Mouse (Mus musculus): ENCODE data around the gene Ints6. TPM values are rescaled to one million over a fixed set of nuclear protein-coding genes. Genes with fewer than 3 reads are reported as not detected.

The Ints6 gene
- 2.2 and 3.2 TPM in 2 replicates for polyA plus RNA-seq (2012; rRNA removed)

- peak; percentile 94 for DNase-seq (ENCODE audit: low read depth, low spot score)
These were observed at the start of gene Ints6 for GRCm38 (mm10) chr14:62761036-62761881. Ints6 (minus strand) TSS chr14:62761169.

GRCm38 (mm10) chr14:62808661-62809523, 47.9 kb upstream of the Ints6 start:
- WGBS: 59% methylated on average over 7 of the region's 7 CpGs
- no peak for DNase-seq (ENCODE audit: low read depth, low spot score)

More at GRCm38 (mm10) chr14:62761036-62761881, at the start of gene Ints6:
- WGBS: under 1% methylated on average over 71 of the region's 72 CpGs

- DNase-seq (ENCODE audit: low read depth, low spot score): no peak
- WGBS: 33% methylated on average over 3 of the region's 3 CpGs
These were observed 46.0 kb upstream of the Ints6 start for GRCm38 (mm10) chr14:62806921-62807320.

DNA sequence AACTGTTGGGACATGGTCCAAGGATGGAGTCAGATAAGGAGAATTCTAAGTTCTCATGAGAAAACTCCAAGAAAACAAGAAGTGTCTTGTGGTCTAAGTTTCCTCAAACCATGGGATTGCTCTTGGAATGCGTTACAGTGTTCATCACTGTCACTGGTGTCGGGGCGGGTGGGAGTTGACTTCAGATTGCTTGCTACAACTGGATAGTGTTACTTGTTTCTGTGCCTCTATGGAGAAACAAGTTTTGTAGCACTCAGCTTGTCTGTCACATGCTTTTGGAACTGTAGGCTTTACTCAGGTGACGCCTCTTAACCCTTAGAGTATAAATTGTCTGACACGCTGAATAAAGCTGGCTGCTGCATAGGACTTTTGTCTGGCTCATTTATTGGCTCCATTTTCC, 42.2 kb upstream of the Ints6 start:
- WGBS: 81% methylated on average over 5 of the region's 5 CpGs
- no peak for DNase-seq (ENCODE audit: low read depth, low spot score)

DNA sequence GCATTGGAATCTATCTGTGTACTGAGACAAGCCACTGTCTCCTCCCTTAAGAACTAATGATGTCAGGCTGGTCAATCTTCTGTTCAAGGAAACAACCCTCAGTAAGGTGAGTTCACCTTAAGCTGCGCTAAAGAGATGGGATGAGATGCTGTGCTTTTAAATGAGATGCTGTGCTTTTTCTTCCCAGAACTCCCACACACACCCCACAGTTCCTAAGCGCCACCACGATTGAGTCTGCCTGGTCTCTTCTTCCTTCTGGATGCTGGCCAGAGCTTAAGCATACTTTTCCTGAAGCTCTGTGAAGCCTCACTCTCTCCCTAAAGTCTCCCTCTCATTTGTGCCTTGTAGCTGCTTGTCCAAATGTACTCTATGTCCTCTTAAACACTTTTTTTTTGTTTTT, 39.8 kb upstream of the Ints6 start:
- DNase-seq (ENCODE audit: low read depth, low spot score): no peak
- WGBS: 54% methylated on average over 3 of the region's 3 CpGs

- WGBS: 6% methylated on average over 4 of the region's 4 CpGs
- DNase-seq (ENCODE audit: low read depth, low spot score): no peak
These were observed 37.7 kb upstream of the Ints6 start for GRCm38 (mm10) chr14:62798608-62799101.

DNA sequence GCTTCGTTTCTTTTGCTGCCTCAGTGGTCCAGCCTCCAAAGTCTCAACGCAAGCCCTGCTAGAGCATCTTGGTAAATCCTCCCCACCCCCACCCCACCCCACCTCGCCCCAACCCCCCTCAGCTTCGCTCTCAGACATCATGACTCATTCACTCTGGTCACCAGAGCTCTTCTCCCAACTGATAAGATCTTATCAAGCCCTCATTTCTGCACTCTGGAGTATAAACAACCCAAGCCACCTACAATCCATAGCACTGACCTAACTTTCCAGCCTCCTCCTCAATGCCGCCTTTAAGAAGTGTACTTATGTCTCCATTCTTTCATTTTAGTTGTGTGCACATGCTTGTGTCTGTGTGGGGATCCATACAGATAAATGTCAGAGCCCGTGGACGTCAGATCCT, 34.8 kb upstream of the Ints6 start:
- WGBS: 65% methylated on average over 7 of the region's 7 CpGs

GRCm38 (mm10) chr14:62789282-62789681, 28.3 kb upstream of the Ints6 start:
- WGBS: 62% methylated on average over 4 of the region's 4 CpGs
- no peak for DNase-seq (ENCODE audit: low read depth, low spot score)

More for the DNA sequence above, 34.8 kb upstream of the Ints6 start:
- no peak for DNase-seq (ENCODE audit: low read depth, low spot score)

GRCm38 (mm10) chr14:62782981-62783380, 22.0 kb upstream of the Ints6 start:
- DNase-seq (ENCODE audit: low read depth, low spot score): no peak
- 47% methylated on average over 5 of the region's 5 CpGs for WGBS

DNA sequence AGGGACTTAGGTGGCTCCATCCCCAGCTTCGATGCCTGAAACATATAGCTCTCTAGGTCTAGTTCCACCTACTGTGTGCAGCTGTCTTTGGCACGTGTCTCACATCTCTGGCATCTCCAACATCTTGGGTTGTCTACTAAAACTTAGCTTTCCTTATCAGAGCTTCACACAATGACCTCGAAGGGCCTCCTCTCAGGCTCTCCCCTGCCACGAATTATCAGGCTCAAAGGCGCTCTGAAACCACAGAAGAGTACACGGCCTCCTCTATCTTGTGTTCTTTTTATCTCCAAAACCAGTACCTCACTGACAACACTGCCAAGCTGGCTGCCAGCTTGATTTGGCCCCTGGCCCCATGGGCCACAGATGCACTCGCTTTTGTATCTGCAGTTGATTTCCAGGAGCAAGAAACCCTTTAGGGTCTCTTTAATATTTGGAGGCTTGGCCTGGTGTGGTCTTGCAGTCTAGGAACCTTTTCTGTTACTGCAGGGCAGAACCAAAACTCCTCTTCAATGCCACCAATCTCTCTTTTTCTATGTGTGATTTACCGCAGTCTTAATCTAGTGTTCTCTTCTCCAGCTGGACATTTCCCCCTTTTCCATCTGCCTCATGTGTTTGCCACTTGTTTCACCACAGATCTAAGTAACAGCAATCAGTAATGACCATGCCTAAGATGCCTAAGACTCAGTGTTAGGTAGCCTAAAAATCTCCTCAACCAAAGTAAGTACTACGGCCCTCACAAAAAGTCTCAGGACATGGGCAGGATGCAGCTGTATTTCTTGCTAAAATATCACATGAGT, 19.7 kb upstream of the Ints6 start:
- no peak for DNase-seq (ENCODE audit: low read depth, low spot score)
- 88% methylated on average over 9 of the region's 9 CpGs for WGBS

GRCm38 (mm10) chr14:62778095-62778494, 17.1 kb upstream of the Ints6 start:
- WGBS: 91% methylated on average over 9 of the region's 9 CpGs
- DNase-seq (ENCODE audit: low read depth, low spot score): no peak

- WGBS: 31% methylated on average over 3 of the region's 3 CpGs
- DNase-seq (ENCODE audit: low read depth, low spot score): no peak
These were observed 14.1 kb upstream of the Ints6 start for GRCm38 (mm10) chr14:62775034-62775433.

DNA sequence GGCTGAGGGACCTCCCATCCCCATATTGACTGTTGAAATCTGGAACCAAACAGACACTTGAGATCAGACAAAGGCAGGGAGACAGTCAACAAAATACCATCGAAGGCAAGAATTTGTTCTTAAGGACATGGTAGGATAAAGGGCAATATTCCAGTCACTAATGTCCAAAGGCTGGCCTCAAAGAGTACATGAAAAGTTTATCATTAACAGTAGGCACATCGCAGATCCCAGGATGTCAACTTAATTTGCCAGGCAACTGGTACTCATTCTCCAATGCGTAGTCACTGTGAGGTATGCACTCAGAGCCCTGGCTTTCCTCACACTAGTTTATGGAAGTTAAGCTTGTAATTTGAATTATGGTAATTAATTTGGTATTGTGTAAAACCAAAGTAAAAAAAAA, 13.3 kb upstream of the Ints6 start:
- 40% methylated on average over 3 of the region's 3 CpGs for WGBS
- DNase-seq (ENCODE audit: low read depth, low spot score): no peak

DNA sequence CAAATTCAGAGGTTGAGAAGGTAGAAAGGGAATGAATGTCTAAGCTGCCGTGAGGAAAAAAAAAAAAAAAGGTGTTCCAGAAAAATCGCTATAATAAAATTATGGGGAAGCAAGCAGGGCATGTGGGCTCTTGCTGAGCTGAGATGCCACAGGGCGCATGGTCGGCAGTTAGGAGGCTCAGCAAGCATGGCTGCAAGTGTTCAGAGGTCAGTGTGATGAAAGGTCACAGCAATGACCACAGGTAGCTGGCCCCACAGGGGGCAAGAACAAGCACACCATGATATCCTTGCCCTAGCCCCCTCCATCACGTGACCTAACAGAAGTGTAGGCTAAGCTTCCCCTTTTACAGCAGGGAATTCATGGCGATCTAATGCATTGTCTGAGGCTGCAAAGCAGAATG, 12.8 kb upstream of the Ints6 start:
- WGBS: 74% methylated on average over 6 of the region's 6 CpGs
- DNase-seq (ENCODE audit: low read depth, low spot score): no peak

DNA sequence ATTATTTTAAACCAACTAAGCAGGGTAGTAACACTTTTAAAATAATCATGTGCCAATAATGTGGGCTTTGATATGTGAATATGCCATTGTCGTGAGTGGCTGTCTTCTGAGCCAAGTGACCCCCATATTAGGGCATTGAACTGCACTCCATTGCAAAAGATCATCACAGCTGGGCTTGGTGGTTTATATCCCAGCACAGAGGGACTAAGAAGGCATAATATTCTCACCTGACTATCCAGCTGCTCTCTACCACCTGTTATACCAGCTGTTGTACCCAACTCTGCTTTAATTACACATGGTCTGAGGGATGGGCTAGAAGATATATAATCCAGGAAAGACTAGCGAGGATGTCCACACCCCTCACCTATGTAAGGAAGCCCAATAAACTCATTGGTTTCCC, 4.4 kb upstream of the Ints6 start:
- WGBS: 31% methylated on average over 2 of the region's 2 CpGs
- DNase-seq (ENCODE audit: low read depth, low spot score): no peak

GRCm38 (mm10) chr14:62764371-62764770, 3.4 kb upstream of the Ints6 start:
- WGBS: 71% methylated on average over 5 of the region's 5 CpGs
- DNase-seq (ENCODE audit: low read depth, low spot score): no peak

DNA sequence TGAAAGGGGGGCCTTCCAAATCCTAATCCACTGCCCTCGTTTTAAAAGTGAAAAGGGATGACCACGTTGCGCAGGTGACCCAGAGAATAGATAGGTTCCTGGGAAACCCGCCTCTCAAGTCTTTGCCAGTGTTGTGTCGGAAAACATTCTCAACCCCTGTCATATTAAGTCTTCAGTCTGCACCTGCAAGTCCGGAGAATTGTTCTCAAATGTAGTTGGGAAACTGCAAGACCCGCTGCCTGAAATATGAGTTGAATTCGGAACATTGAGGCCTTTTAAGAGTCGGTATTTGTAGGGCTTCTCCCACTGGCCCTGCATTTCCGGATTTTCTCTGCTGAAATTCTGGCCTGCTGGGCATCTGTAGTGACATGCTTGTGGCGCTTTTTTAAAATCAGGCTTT, 974 bp upstream of the Ints6 start:
- 3% methylated on average over 11 of the region's 11 CpGs for WGBS
- DNase-seq (ENCODE audit: low read depth, low spot score): no peak

GRCm38 (mm10) chr14:62760321-62761035, 491 bp downstream of the Ints6 start:
- DNase-seq (ENCODE audit: low read depth, low spot score): no peak
- under 1% methylated on average over 59 of the region's 68 CpGs for WGBS

DNA sequence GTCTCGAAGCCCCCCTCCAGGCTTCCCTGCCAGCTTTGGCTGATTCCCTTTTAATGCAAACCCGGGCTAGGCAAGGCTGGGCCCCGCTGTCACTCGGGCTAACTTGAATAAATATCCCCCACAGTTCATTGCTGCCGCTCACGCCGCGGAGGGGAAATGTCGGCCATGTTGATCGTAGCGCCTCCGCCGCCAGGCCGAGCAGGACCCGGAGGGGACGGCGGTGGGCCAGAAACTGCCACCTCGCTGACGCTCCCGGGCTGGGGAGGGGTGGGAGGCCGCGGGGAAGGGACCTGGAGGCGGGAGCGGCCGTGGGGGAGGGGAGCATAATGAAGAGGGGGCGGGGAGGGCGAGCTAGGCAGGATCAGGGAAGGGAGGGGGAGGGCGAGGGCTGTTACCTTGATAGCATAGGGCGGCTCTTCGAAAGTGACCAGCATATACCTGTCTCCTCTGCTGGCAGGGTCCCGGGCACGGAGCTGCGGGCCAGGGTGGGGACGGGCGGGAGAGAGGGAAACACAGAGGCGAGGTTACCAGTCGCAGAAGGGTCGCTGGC, 1.1 kb downstream of the Ints6 start:
- WGBS: under 1% methylated on average over 35 of the region's 38 CpGs
- no peak for DNase-seq (ENCODE audit: low read depth, low spot score)
